In the genomic region with DNA sequence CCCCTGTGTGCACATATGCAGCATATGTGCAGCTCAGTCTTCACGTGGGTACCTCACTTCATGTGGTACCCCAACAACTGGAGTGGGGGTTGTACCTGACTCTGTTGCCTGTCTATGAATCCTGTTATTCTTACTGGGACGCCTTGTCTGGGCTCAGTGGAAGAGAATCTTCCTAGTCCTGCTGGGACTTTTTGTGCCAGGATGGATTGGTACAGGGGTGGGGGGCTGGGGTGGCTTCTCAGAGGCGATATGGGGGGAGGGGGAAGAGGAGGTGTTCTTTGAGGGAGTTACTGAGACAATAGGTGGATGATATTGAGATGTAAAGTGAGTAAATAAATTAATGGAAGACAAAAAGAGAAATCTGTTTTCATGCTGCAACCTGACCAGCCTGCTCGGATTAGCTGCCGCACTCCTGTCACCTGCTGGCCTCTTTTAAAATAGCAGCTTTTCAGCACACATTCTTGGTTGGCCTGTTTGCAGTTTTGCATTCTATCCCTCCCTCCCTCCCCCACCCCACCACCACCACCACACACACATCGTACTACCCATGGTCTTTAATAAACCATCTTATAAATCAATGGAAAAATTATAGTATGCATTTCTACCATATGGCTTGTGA, we compare ENCODE assay signal across 8 mouse cellular contexts.
DNase-seq lines count a peak whose midpoint lies in the region; ATAC-seq lines count a peak whose summit lies in the region.

No protein-coding gene starts in this region.

- DNase-seq in hindbrain, embryonic 11.5 days (ENCODE audit: low spot score) = peak; percentile 20
- peak; percentile 22 to 43 for DNase-seq in right cerebral cortex, postnatal 10 days (ENCODE audit: low spot score in 2 of 2)
- DNase-seq in right cerebral cortex, postnatal 36 days (ENCODE audit: low spot score in 2 of 2) = no peak
- peak; percentile 55 for DNase-seq in right cerebral cortex, postnatal 4 days

- H3K9me3 ChIP-seq in hindbrain, embryonic 11.5 days (ENCODE audit: control insufficient read depth, low read length) = no peaks in the 10 kb centered on the region
- H3K9me3 ChIP-seq in hindbrain, embryonic 13.5 days = no peaks in the 10 kb centered on the region
- H3K9me3 ChIP-seq in forebrain, embryonic 12.5 days = no peaks in the 10 kb centered on the region
- no peaks in the 10 kb centered on the region for H3K9me3 ChIP-seq in intestine, embryonic 15.5 days

- no peaks in the 10 kb centered on the region for H3K36me3 ChIP-seq in hindbrain, embryonic 11.5 days (ENCODE audit: control insufficient read depth, insufficient read depth, low read length)
- no peaks in the 10 kb centered on the region for H3K36me3 ChIP-seq in hindbrain, embryonic 13.5 days
- no peaks in the 10 kb centered on the region for H3K36me3 ChIP-seq in forebrain, embryonic 12.5 days (replicated peaks)
- H3K36me3 ChIP-seq in intestine, embryonic 15.5 days = no peaks in the 10 kb centered on the region

- H3K4me3 ChIP-seq in hindbrain, embryonic 11.5 days (ENCODE audit: low read depth, low read length) = no peak overlapping the region
- no peak overlapping the region for H3K4me3 ChIP-seq in hindbrain, embryonic 13.5 days
- H3K4me3 ChIP-seq in forebrain, embryonic 12.5 days (replicated peaks) = no peak overlapping the region
- H3K4me3 ChIP-seq in intestine, embryonic 15.5 days (replicated peaks) = no peak overlapping the region

- no peak overlapping the region for H3K4me2 ChIP-seq in hindbrain, embryonic 11.5 days (replicated peaks; ENCODE audit: low read depth, low read length)
- H3K4me2 ChIP-seq in hindbrain, embryonic 13.5 days = no peak overlapping the region
- no peak overlapping the region for H3K4me2 ChIP-seq in forebrain, embryonic 12.5 days
- no peak overlapping the region for H3K4me2 ChIP-seq in intestine, embryonic 15.5 days (replicated peaks)

- 53% methylated on average over 6 of the region's 6 CpGs for WGBS in hindbrain, embryonic 11.5 days
- WGBS in hindbrain, embryonic 13.5 days = 52% methylated on average over 6 of the region's 6 CpGs
- 48% methylated on average over 6 of the region's 6 CpGs for WGBS in forebrain, embryonic 12.5 days
- WGBS in intestine, embryonic 15.5 days = 47% methylated on average over 6 of the region's 6 CpGs

- no peaks in the 10 kb centered on the region for H3K27me3 ChIP-seq in hindbrain, embryonic 11.5 days (ENCODE audit: control insufficient read depth, insufficient read depth, low read length)
- H3K27me3 ChIP-seq in hindbrain, embryonic 13.5 days = no peaks in the 10 kb centered on the region
- H3K27me3 ChIP-seq in forebrain, embryonic 12.5 days = no peaks in the 10 kb centered on the region
- H3K27me3 ChIP-seq in intestine, embryonic 15.5 days (replicated peaks) = no peaks in the 10 kb centered on the region

- H3K27ac ChIP-seq in hindbrain, embryonic 11.5 days (ENCODE audit: low read depth, low read length) = no peak overlapping the region
- H3K27ac ChIP-seq in hindbrain, embryonic 13.5 days = no peak overlapping the region
- no peak overlapping the region for H3K27ac ChIP-seq in forebrain, embryonic 12.5 days
- H3K27ac ChIP-seq in intestine, embryonic 15.5 days = no peak overlapping the region

- ATAC-seq in hindbrain, embryonic 11.5 days (ENCODE audit: low FRiP score) = peak; percentile 54
- no peak for ATAC-seq in hindbrain, embryonic 13.5 days (ENCODE audit: low FRiP score)
- ATAC-seq in forebrain, embryonic 12.5 days (ENCODE audit: low FRiP score) = 0 out of 2 replicates have a peak, but pooled peaks have one; percentile 41
- ATAC-seq in intestine, embryonic 15.5 days = no peak
- no peak for ATAC-seq in frontal cortex, adult (ENCODE audit: low TSS enrichment)

- no peaks in the 10 kb centered on the region for H3K4me1 ChIP-seq in hindbrain, embryonic 11.5 days (replicated peaks; ENCODE audit: control insufficient read depth, insufficient read depth, low read length)
- no peaks in the 10 kb centered on the region for H3K4me1 ChIP-seq in hindbrain, embryonic 13.5 days (replicated peaks)
- H3K4me1 ChIP-seq in forebrain, embryonic 12.5 days = no peaks in the 10 kb centered on the region
- H3K4me1 ChIP-seq in intestine, embryonic 15.5 days (replicated peaks) = no peaks in the 10 kb centered on the region

- H3K9ac ChIP-seq in hindbrain, embryonic 11.5 days (ENCODE audit: low read depth, low read length) = no peak overlapping the region
- H3K9ac ChIP-seq in hindbrain, embryonic 13.5 days = no peak overlapping the region
- H3K9ac ChIP-seq in forebrain, embryonic 12.5 days = no peak overlapping the region
- no peak overlapping the region for H3K9ac ChIP-seq in intestine, embryonic 15.5 days

Comparison
In these comparisons a context has a peak if more than half of its experiments do, and no peak if none do; other contexts are left out.
1. ATAC-seq: peak in hindbrain, embryonic 11.5 days (single experiment) and forebrain, embryonic 12.5 days (single experiment); none in hindbrain, embryonic 13.5 days (single experiment), intestine, embryonic 15.5 days (single experiment) and frontal cortex, adult (single experiment).
2. DNase-seq: peak in hindbrain, embryonic 11.5 days (single experiment), right cerebral cortex, postnatal 10 days (2 of 2) and right cerebral cortex, postnatal 4 days (single experiment); none in right cerebral cortex, postnatal 36 days (0 of 2).